Mouse (Mus musculus): Measurements from ENCODE around the gene Gm49711. TPM values are rescaled to one million over a fixed set of nuclear protein-coding genes. Genes with fewer than 3 reads are reported as not detected.
"Not testable (repeated sequence)": the region's sequence is repeated elsewhere in the genome, so short reads cannot be mapped to it uniquely, and the experiment has no call there.

Gene Gm49711
- polyA plus RNA-seq, 1 experiment, result not detected

- no peak overlapping the region for H3K27ac ChIP-seq (replicated peaks; ENCODE audit: low read depth, low read length)
- peaks cover 18% of the 10 kb centered on the region for H3K4me1 ChIP-seq (ENCODE audit: control insufficient read depth, insufficient read depth, insufficient read length, low read length)
- H3K4me3 ChIP-seq (ENCODE audit: insufficient read depth, low read depth, low read length), result no peak overlapping the region
Observed at GRCm38 (mm10) chr16:92100111-92100510, 42.0 kb downstream of the Gm49711 start.

- Histone ChIP-seq H3K4me3 (ENCODE audit: insufficient read depth, low read depth, low read length) (no peak overlapping the region), H3K4me1 (ENCODE audit: control insufficient read depth, insufficient read depth, insufficient read length, low read length) (peaks cover 26% of the 10 kb centered on the region), H3K27ac (replicated peaks; ENCODE audit: low read depth, low read length) (peak overlapping the region; percentile 60)
Observed at GRCm38 (mm10) chr16:92102115-92102514, 44.0 kb downstream of the Gm49711 start.

GRCm38 (mm10) chr16:92102931-92103330, 44.8 kb downstream of the Gm49711 start:
- H3K27ac ChIP-seq (replicated peaks; ENCODE audit: low read depth, low read length), result peak overlapping the region; percentile 60; the same call in 1 of the 2 replicates

GRCm38 (mm10) chr16:92103572-92104331, 45.6 kb downstream of the Gm49711 start:
- H3K4me3 ChIP-seq (ENCODE audit: insufficient read depth, low read depth, low read length), result no peak overlapping the region
- H3K4me1 ChIP-seq (ENCODE audit: control insufficient read depth, insufficient read depth, insufficient read length, low read length), result peaks cover 26% of the 10 kb centered on the region
- peak overlapping the region; percentile 77 for H3K27ac ChIP-seq (replicated peaks; ENCODE audit: low read depth, low read length)

More at GRCm38 (mm10) chr16:92102931-92103330, 44.8 kb downstream of the Gm49711 start:
- H3K4me3 ChIP-seq (ENCODE audit: insufficient read depth, low read depth, low read length), result not testable (repeated sequence)
- peaks cover 26% of the 10 kb centered on the region for H3K4me1 ChIP-seq (ENCODE audit: control insufficient read depth, insufficient read depth, insufficient read length, low read length)

GRCm38 (mm10) chr16:92104332-92104590, 46.1 kb downstream of the Gm49711 start:
- Histone ChIP-seq H3K4me1 (ENCODE audit: control insufficient read depth, insufficient read depth, insufficient read length, low read length) (peaks cover 26% of the 10 kb centered on the region), H3K27ac (replicated peaks; ENCODE audit: low read depth, low read length) (peak overlapping the region; percentile 77; the same call in 1 of the 2 replicates), H3K4me3 (ENCODE audit: insufficient read depth, low read depth, low read length) (no peak overlapping the region)

GRCm38 (mm10) chr16:92104951-92105350, 46.8 kb downstream of the Gm49711 start:
- peaks cover 26% of the 10 kb centered on the region for H3K4me1 ChIP-seq (ENCODE audit: control insufficient read depth, insufficient read depth, insufficient read length, low read length)
- peak overlapping the region; percentile 49 for H3K27ac ChIP-seq (replicated peaks; ENCODE audit: low read depth, low read length)
- no peak overlapping the region for H3K4me3 ChIP-seq (ENCODE audit: insufficient read depth, low read depth, low read length)

- H3K27ac ChIP-seq (replicated peaks; ENCODE audit: low read depth, low read length), result peak overlapping the region; percentile 49; the same call in 1 of the 2 replicates
- no peak overlapping the region for H3K4me3 ChIP-seq (ENCODE audit: insufficient read depth, low read depth, low read length)
- H3K4me1 ChIP-seq (ENCODE audit: control insufficient read depth, insufficient read depth, insufficient read length, low read length), result peaks cover 26% of the 10 kb centered on the region
Observed at GRCm38 (mm10) chr16:92105631-92106030, 47.5 kb downstream of the Gm49711 start.

- no peak overlapping the region for H3K27ac ChIP-seq (replicated peaks; ENCODE audit: low read depth, low read length)
- no peak overlapping the region for H3K4me3 ChIP-seq (ENCODE audit: insufficient read depth, low read depth, low read length)
- peaks cover 23% of the 10 kb centered on the region for H3K4me1 ChIP-seq (ENCODE audit: control insufficient read depth, insufficient read depth, insufficient read length, low read length)
Observed at GRCm38 (mm10) chr16:92107346-92107745, 49.2 kb downstream of the Gm49711 start.

- Histone ChIP-seq H3K4me3 (ENCODE audit: insufficient read depth, low read depth, low read length) (no peak overlapping the region), H3K4me1 (ENCODE audit: control insufficient read depth, insufficient read depth, insufficient read length, low read length) (peaks cover 12% of the 10 kb centered on the region; the same call in 1 of the 2 replicates), H3K27ac (replicated peaks; ENCODE audit: low read depth, low read length) (no peak overlapping the region)
Observed at GRCm38 (mm10) chr16:92114706-92115241, 56.7 kb downstream of the Gm49711 start.

GRCm38 (mm10) chr16:92115611-92116421, 57.7 kb downstream of the Gm49711 start:
- no peak overlapping the region for H3K27ac ChIP-seq (replicated peaks; ENCODE audit: low read depth, low read length)
- H3K4me1 ChIP-seq (ENCODE audit: control insufficient read depth, insufficient read depth, insufficient read length, low read length), result peaks cover 12% of the 10 kb centered on the region; the same call in 1 of the 2 replicates
- H3K4me3 ChIP-seq (ENCODE audit: insufficient read depth, low read depth, low read length), result no peak overlapping the region

GRCm38 (mm10) chr16:92117337-92118209, 59.5 kb downstream of the Gm49711 start:
- H3K27ac ChIP-seq (replicated peaks; ENCODE audit: low read depth, low read length), result no peak overlapping the region
- H3K4me1 ChIP-seq (ENCODE audit: control insufficient read depth, insufficient read depth, insufficient read length, low read length), result peaks cover 12% of the 10 kb centered on the region; the same call in 1 of the 2 replicates
- no peak overlapping the region for H3K4me3 ChIP-seq (ENCODE audit: insufficient read depth, low read depth, low read length)

- peaks cover 12% of the 10 kb centered on the region; the same call in 1 of the 2 replicates for H3K4me1 ChIP-seq (ENCODE audit: control insufficient read depth, insufficient read depth, insufficient read length, low read length)
- no peak overlapping the region for H3K4me3 ChIP-seq (ENCODE audit: insufficient read depth, low read depth, low read length)
- H3K27ac ChIP-seq (replicated peaks; ENCODE audit: low read depth, low read length), result no peak overlapping the region
Observed at GRCm38 (mm10) chr16:92119013-92119515, 60.9 kb downstream of the Gm49711 start.

- Histone ChIP-seq H3K27ac (replicated peaks; ENCODE audit: low read depth, low read length) (no peak overlapping the region), H3K4me1 (ENCODE audit: control insufficient read depth, insufficient read depth, insufficient read length, low read length) (peaks cover 6% of the 10 kb centered on the region; the same call in 1 of the 2 replicates), H3K4me3 (ENCODE audit: insufficient read depth, low read depth, low read length) (no peak overlapping the region)
Observed at GRCm38 (mm10) chr16:92120899-92121531, 62.9 kb downstream of the Gm49711 start.

- H3K27ac ChIP-seq (replicated peaks; ENCODE audit: low read depth, low read length), result no peak overlapping the region
- H3K4me1 ChIP-seq (ENCODE audit: control insufficient read depth, insufficient read depth, insufficient read length, low read length), result no peaks in the 10 kb centered on the region
- H3K4me3 ChIP-seq (ENCODE audit: insufficient read depth, low read depth, low read length), result no peak overlapping the region
Observed at GRCm38 (mm10) chr16:92127226-92127625, 69.1 kb downstream of the Gm49711 start.
